Comparison of ENCODE assay signal across 23 mouse cellular contexts in genomic region chr3:84851801-84852200, GRCm38 (mm10). TPM values are rescaled to one million over a fixed set of nuclear protein-coding genes. Genes with fewer than 3 reads are reported as not detected.
DNase-seq lines count a peak whose midpoint lies in the region; ATAC-seq and TF ChIP-seq lines count a peak whose summit lies in the region.
"Had no signal": no experiment of that assay in that cellular context is flagged by ENCODE, and none has a peak within 500 bp of the region (broad histone marks: within the 10 kb centered on the region; RNA-seq: fewer than 3 reads in every experiment).

No protein-coding gene starts in this region.

- 13% methylated on average over 1 of the region's 1 CpGs for WGBS in heart, embryonic 15.5 days
- WGBS in heart, embryonic 10.5 days = 71% methylated on average over 1 of the region's 1 CpGs
- 20% methylated on average over 1 of the region's 1 CpGs for WGBS in kidney, adult 2 months
- 68% methylated on average over 1 of the region's 1 CpGs for WGBS in kidney, embryonic 14.5 days
- WGBS in lung, embryonic 16.5 days = 19% methylated on average over 1 of the region's 1 CpGs

- no peak for TF ChIP-seq POLR2A in kidney, adult 2 months (IDR thresholded peaks at IDR 0.05; ENCODE audit: low read depth, low read length)

- no peak overlapping the region for H3K4me3 ChIP-seq in gastrocnemius, adult 2 months
- H3K4me3 ChIP-seq in heart, embryonic 15.5 days = no peak overlapping the region
- no peak overlapping the region for H3K4me3 ChIP-seq in heart, embryonic 10.5 days
- H3K4me3 ChIP-seq in kidney, adult 2 months (ENCODE audit: insufficient read depth, low read depth, low read length) = no peak overlapping the region
- H3K4me3 ChIP-seq in kidney, embryonic 14.5 days (ENCODE audit: low read length) = no peak overlapping the region
- no peak overlapping the region for H3K4me3 ChIP-seq in lung, embryonic 16.5 days (ENCODE audit: low read length)
- H3K4me3 ChIP-seq: forebrain, embryonic 10.5 days; forebrain, embryonic 13.5 days; heart, embryonic 12.5 days had no signal

- intact Hi-C loops in gastrocnemius, adult 2 months (cut with DNase I) = no loop called here

- no peak for DNase-seq in gastrocnemius, adult 2 months
- no peak for DNase-seq in gastrocnemius, adult 18-20 months (ENCODE audit: low spot score)
- DNase-seq in heart, embryonic 10.5 days (ENCODE audit: low spot score) = no peak
- peak; percentile 48 for DNase-seq in kidney, adult 2 months
- no peak for DNase-seq in lung, postnatal 10 days
- DNase-seq: adrenal gland, postnatal 10 days; adrenal gland, postnatal 36 days; cerebellum, adult 18-20 months; cerebellum, adult 9-10 months; cerebellum, postnatal 14 days; gastrocnemius, postnatal 25 days; heart, adult 18-20 months had no signal

- TF ChIP-seq CTCF in gastrocnemius, adult 2 months (IDR thresholded peaks at IDR 0.05) = no peak
- TF ChIP-seq CTCF in kidney, adult 2 months (conservative IDR thresholded peaks at IDR 0.05; ENCODE audit: insufficient read depth, insufficient read length, low read depth, low read length) = no peak

- H3K36me3 ChIP-seq in heart, embryonic 15.5 days = no peaks in the 10 kb centered on the region
- H3K36me3 ChIP-seq in heart, embryonic 10.5 days = no peaks in the 10 kb centered on the region
- no peaks in the 10 kb centered on the region for H3K36me3 ChIP-seq in kidney, adult 2 months (ENCODE audit: control insufficient read depth, insufficient read depth, low read length)
- no peaks in the 10 kb centered on the region for H3K36me3 ChIP-seq in kidney, embryonic 14.5 days (ENCODE audit: control insufficient read depth, insufficient read depth, low read length)
- H3K36me3 ChIP-seq in lung, embryonic 16.5 days (ENCODE audit: control insufficient read depth, insufficient read depth, low read length) = no peaks in the 10 kb centered on the region
- H3K36me3 ChIP-seq: forebrain, embryonic 10.5 days; heart, embryonic 12.5 days had no signal

- H3K9me3 ChIP-seq in heart, embryonic 15.5 days (replicated peaks) = no peaks in the 10 kb centered on the region
- no peaks in the 10 kb centered on the region for H3K9me3 ChIP-seq in heart, embryonic 10.5 days
- H3K9me3 ChIP-seq in kidney, embryonic 14.5 days (ENCODE audit: control insufficient read depth, low read length) = no peaks in the 10 kb centered on the region
- H3K9me3 ChIP-seq in lung, embryonic 16.5 days (ENCODE audit: control insufficient read depth, low read length) = no peaks in the 10 kb centered on the region
- H3K9me3 ChIP-seq: forebrain, embryonic 10.5 days; forebrain, embryonic 13.5 days; heart, embryonic 12.5 days had no signal

- H3K4me2 ChIP-seq in heart, embryonic 15.5 days = no peak overlapping the region
- H3K4me2 ChIP-seq in kidney, embryonic 14.5 days (replicated peaks; ENCODE audit: low read depth, low read length) = no peak overlapping the region
- no peak overlapping the region for H3K4me2 ChIP-seq in lung, embryonic 16.5 days (ENCODE audit: low read depth, low read length)
- H3K4me2 ChIP-seq: forebrain, embryonic 13.5 days; heart, embryonic 12.5 days; hindbrain, embryonic 14.5 days had no signal

- H3K27ac ChIP-seq in gastrocnemius, adult 2 months = peak overlapping the region; percentile 73
- H3K27ac ChIP-seq in heart, embryonic 15.5 days = peak overlapping the region; percentile 36; the same call in 1 of the 2 replicates
- H3K27ac ChIP-seq in heart, embryonic 10.5 days = no peak overlapping the region
- H3K27ac ChIP-seq in kidney, adult 2 months (ENCODE audit: insufficient read depth, low read depth, low read length) = no peak overlapping the region
- no peak overlapping the region for H3K27ac ChIP-seq in kidney, embryonic 14.5 days (ENCODE audit: low read depth, low read length)
- H3K27ac ChIP-seq in lung, embryonic 16.5 days (ENCODE audit: low read length) = peak overlapping the region; percentile 40; the same call in 1 of the 2 replicates
- H3K27ac ChIP-seq: forebrain, embryonic 10.5 days; forebrain, embryonic 13.5 days; hindbrain, embryonic 14.5 days; hindbrain, postnatal 0 days had no signal

- no peaks in the 10 kb centered on the region for H3K27me3 ChIP-seq in heart, embryonic 15.5 days
- no peaks in the 10 kb centered on the region for H3K27me3 ChIP-seq in heart, embryonic 10.5 days (ENCODE audit: insufficient read depth, poor library complexity, severe bottlenecking)
- no peaks in the 10 kb centered on the region for H3K27me3 ChIP-seq in kidney, adult 2 months (replicated peaks; ENCODE audit: control insufficient read depth, insufficient read depth, low read length)
- H3K27me3 ChIP-seq in kidney, embryonic 14.5 days (ENCODE audit: control insufficient read depth, insufficient read depth, low read length) = no peaks in the 10 kb centered on the region
- H3K27me3 ChIP-seq in lung, embryonic 16.5 days (ENCODE audit: control insufficient read depth, insufficient read depth, low read depth, low read length) = no peaks in the 10 kb centered on the region
- H3K27me3 ChIP-seq: forebrain, embryonic 13.5 days; heart, embryonic 12.5 days; Patski had no signal

- no peak overlapping the region for H3K9ac ChIP-seq in heart, embryonic 15.5 days
- no peak overlapping the region for H3K9ac ChIP-seq in kidney, embryonic 14.5 days (ENCODE audit: low read depth, low read length)
- H3K9ac ChIP-seq in lung, embryonic 16.5 days (ENCODE audit: low read length) = no peak overlapping the region
- H3K9ac ChIP-seq: forebrain, embryonic 13.5 days; heart, embryonic 12.5 days; hindbrain, embryonic 14.5 days had no signal

- peaks cover 32% of the 10 kb centered on the region for H3K4me1 ChIP-seq in heart, embryonic 15.5 days (replicated peaks)
- peaks cover 23% of the 10 kb centered on the region for H3K4me1 ChIP-seq in heart, embryonic 10.5 days
- peaks cover 9% of the 10 kb centered on the region; the same call in 1 of the 2 replicates for H3K4me1 ChIP-seq in kidney, adult 2 months (ENCODE audit: control insufficient read depth, insufficient read depth, low read length)
- no peaks in the 10 kb centered on the region for H3K4me1 ChIP-seq in kidney, embryonic 14.5 days (ENCODE audit: control insufficient read depth, insufficient read depth, low read length)
- H3K4me1 ChIP-seq in lung, embryonic 16.5 days (replicated peaks; ENCODE audit: control insufficient read depth, insufficient read depth, low read length) = peaks cover 9% of the 10 kb centered on the region; the same call in 1 of the 2 replicates
- H3K4me1 ChIP-seq: forebrain, embryonic 10.5 days; forebrain, embryonic 13.5 days had no signal

- ATAC-seq in heart, embryonic 15.5 days (replicated peaks; ENCODE audit: insufficient number of reproducible peaks, insufficient read depth, low FRiP score, low read depth) = no peak
- no peak for ATAC-seq in kidney, embryonic 14.5 days (ENCODE audit: low FRiP score, low TSS enrichment)
- ATAC-seq in lung, embryonic 16.5 days (ENCODE audit: low read depth) = peak; percentile 51; the same call in 1 of the 2 replicates
- ATAC-seq: forebrain, embryonic 13.5 days; forebrain, embryonic 16.5 days; hindbrain, postnatal 0 days; inflammation-experienced regulatory T-cells, adult 6 months; Patski had no signal

RNA-seq across cellular contexts. Expression of gene Fbxw7, which starts 36.7 kb away (rescaled TPM):
- total RNA-seq in gastrocnemius, adult 2 months (2021) = 10 to 100 TPM; 12.1 to 27.7 TPM
- total RNA-seq in gastrocnemius, adult 18-20 months (2021) = 10 to 100 TPM; 21.9 to 23.9 TPM
- polyA plus RNA-seq in heart, embryonic 15.5 days (2015; fragmentation: Nextera tagmentation; extraction: Ambion mirVana) = 8.1 and 9.8 TPM in 2 replicates
- polyA plus RNA-seq in heart, embryonic 10.5 days (2016; fragmentation: Nextera tagmentation; extraction: Ambion mirVana) = 6.3 and 7.9 TPM in 2 replicates
- 3.3 and 4.1 TPM in 2 replicates for polyA plus RNA-seq in kidney, adult 2 months (2012; rRNA removed)
- polyA plus RNA-seq in kidney, embryonic 14.5 days (2014; fragmentation: Nextera tagmentation; extraction: Ambion mirVana) = 10.1 and 11.0 TPM in 2 replicates
- 7.7 and 8.1 TPM in 2 replicates for polyA plus RNA-seq in lung, embryonic 16.5 days (2015; fragmentation: Nextera tagmentation; extraction: Ambion mirVana)

Comparison
In these comparisons a context has a peak if more than half of its experiments do, and no peak if none do; other contexts are left out.
1. H3K27ac ChIP-seq: peak in gastrocnemius, adult 2 months (single experiment), heart, embryonic 15.5 days (single experiment) and lung, embryonic 16.5 days (single experiment); none in heart, embryonic 10.5 days (single experiment), kidney, adult 2 months (single experiment) and kidney, embryonic 14.5 days (single experiment).